Mouse (Mus musculus): ENCODE results near the gene Ppp3ca.

DNA sequence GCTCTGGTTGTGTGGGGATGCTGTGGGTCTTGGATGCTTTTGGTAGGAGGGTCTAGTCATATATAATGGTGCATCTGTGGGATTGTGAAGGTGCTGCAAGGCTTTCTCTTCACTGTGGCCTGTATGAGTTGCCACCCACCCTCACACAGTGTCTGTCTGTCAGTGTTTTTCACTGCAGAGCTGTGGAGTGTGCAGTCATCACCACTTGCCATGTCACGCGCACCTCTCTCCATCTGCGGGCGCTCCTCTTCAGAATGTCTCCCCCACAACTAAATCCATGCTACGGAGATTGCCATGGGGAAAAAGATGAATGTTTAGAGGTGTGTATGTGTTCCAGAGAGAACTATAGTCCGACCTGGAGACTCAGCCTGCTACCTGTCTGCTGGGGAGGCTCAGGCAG lies 61.7 kb downstream of the Ppp3ca start:
- TF ChIP-seq POLR2A (IDR thresholded peaks at IDR 0.05; ENCODE audit: low read depth, low read length) (no peak), CTCF (IDR thresholded peaks at IDR 0.05; ENCODE audit: extremely low read depth, insufficient read depth, insufficient read length, insufficient replicate concordance) (no peak)
